Mouse (Mus musculus) R1 (cell line): ENCODE measurements around the gene Spin2e.
"Not testable (repeated sequence)": the region's sequence is repeated elsewhere in the genome, so short reads cannot be mapped to it uniquely, and the experiment has no call there.

ENCODE experiments used
- DNase-seq: peaks from one replicate; pipeline ENCODE4 v3.0.0-alpha.2; 2018; ENCODE audit warnings: low read depth, low spot score

Spin2e gene

DNA sequence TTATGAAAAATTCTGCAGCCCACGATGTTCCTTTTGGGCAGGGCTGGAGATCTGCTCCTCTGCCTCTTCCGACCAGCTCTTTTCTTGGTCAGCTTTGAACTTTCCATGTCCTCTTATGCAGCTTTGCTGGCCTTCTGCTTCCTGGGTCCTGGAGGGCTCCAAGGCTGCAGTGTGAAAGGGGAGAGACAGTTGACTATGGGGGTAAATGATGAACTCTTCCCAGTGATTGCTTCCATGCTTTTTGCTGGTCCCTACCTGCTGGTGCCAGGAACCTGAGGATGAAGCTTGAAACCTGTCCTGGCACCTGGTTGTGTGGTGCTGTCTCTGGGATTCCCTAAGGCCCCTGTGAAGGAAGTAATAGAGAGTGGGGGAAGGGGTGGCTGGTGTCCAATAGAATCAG is at the start of gene Spin2e:
Spin2e (minus strand) TSS at position 101 of the 400 bp plus-strand sequence.
- not testable (repeated sequence) for DNase-seq

DNA sequence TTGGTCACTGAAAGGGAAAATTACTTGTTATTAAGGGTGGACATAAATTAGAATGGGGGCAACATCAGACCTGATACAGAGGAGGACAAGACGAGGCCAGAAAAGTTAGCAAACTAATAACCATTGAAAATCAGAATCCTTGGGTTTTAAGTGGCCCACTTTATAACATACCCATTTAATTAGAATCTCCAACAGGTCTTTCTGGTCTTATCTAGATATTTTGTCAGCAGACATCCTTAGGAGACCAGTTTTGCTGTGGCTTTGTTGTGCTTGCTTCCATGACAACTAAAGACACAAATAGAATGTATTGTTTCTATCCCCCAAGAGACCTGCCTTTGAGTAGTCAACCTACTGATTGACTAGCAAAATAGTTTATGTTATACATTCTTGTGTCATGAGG is 44.5 kb downstream of the Spin2e start, which contains the start of gene Gm21883:
Gm21883 (minus strand) TSS at position 101 of the 400 bp plus-strand sequence.
- not testable (repeated sequence) for DNase-seq
